In genomic region chr8:11898814-11899213, GRCm38 (mm10) we compare ENCODE assay signal across 25 mouse cellular contexts. TPM values are rescaled to one million over a fixed set of nuclear protein-coding genes. Genes with fewer than 3 reads are reported as not detected.
A peak's percentile ranks its signal among the peaks of the same experiment; 100 is the strongest.
DNase-seq lines count a peak whose midpoint lies in the region; ATAC-seq lines count a peak whose summit lies in the region.
"Had no signal": no experiment of that assay in that cellular context is flagged by ENCODE, and none has a peak within 500 bp of the region (broad histone marks: within the 10 kb centered on the region; RNA-seq: fewer than 3 reads in every experiment).

No protein-coding gene starts in this region.

- no peak overlapping the region for H3K4me2 ChIP-seq in lung, embryonic 15.5 days
- H3K4me2 ChIP-seq: embryonic facial prominence, embryonic 12.5 days; forebrain, embryonic 13.5 days had no signal

- H3K4me1 ChIP-seq in heart, embryonic 10.5 days: no peaks in the 10 kb centered on the region
- 0 out of 2 replicates have a peak, but pooled peaks cover 5% of the 10 kb centered on the region for H3K4me1 ChIP-seq in lung, embryonic 15.5 days
- H3K4me1 ChIP-seq: embryonic facial prominence, embryonic 12.5 days had no signal

- H3K36me3 ChIP-seq in heart, embryonic 10.5 days: no peaks in the 10 kb centered on the region
- H3K36me3 ChIP-seq in lung, embryonic 15.5 days: no peaks in the 10 kb centered on the region
- H3K36me3 ChIP-seq: embryonic facial prominence, embryonic 10.5 days; embryonic facial prominence, embryonic 12.5 days; G1E had no signal

- no peak overlapping the region for H3K4me3 ChIP-seq in heart, embryonic 10.5 days
- H3K4me3 ChIP-seq in lung, embryonic 15.5 days: no peak overlapping the region
- H3K4me3 ChIP-seq: embryonic facial prominence, embryonic 10.5 days; embryonic facial prominence, embryonic 12.5 days; forebrain, embryonic 13.5 days had no signal

- ATAC-seq in lung, embryonic 15.5 days (ENCODE audit: borderline replicate concordance, extremely low read depth, low FRiP score, low TSS enrichment): no peak
- ATAC-seq: activated CD4-positive, CD25-positive, alpha-beta regulatory T cell, adult 4 months; CD4-positive, CD25-positive, alpha-beta regulatory T cell, adult 4 months; forebrain, embryonic 13.5 days; Patski had no signal

- DNase-seq in heart, adult 11 months: peak; percentile 18
- no peak for DNase-seq in heart, embryonic 10.5 days (ENCODE audit: low spot score)
- DNase-seq in lung, postnatal 10 days: no peak
- DNase-seq in lung, postnatal 14 days: peak; percentile 19
- no peak for DNase-seq in lung, postnatal 25 days (ENCODE audit: low spot score)
- peak; percentile 54 for DNase-seq in lung, postnatal 36 days
- DNase-seq: adrenal gland, adult 8-10 months; adrenal gland, postnatal 14 days; adrenal gland, postnatal 36 days; B cell, adult 2 months; cerebellum, adult 11-12 months; cerebellum, adult 2 months; cerebellum, adult 9-10 months; cerebellum, postnatal 10 days; cerebellum, postnatal 25 days had no signal

- 77% methylated on average over 1 of the region's 1 CpGs for WGBS in heart, embryonic 10.5 days
- WGBS in lung, embryonic 15.5 days: 49% methylated on average over 1 of the region's 1 CpGs

- H3K27ac ChIP-seq in heart, embryonic 10.5 days: no peak overlapping the region
- H3K27ac ChIP-seq in lung, embryonic 15.5 days: 0 out of 2 replicates have a peak overlapping the region, but pooled peaks have one; percentile 19
- H3K27ac ChIP-seq: embryonic facial prominence, embryonic 10.5 days; embryonic facial prominence, embryonic 12.5 days; forebrain, embryonic 13.5 days had no signal

- H3K9ac ChIP-seq in lung, embryonic 15.5 days: no peak overlapping the region
- H3K9ac ChIP-seq: embryonic facial prominence, embryonic 12.5 days; forebrain, embryonic 13.5 days had no signal

- no peaks in the 10 kb centered on the region for H3K9me3 ChIP-seq in heart, embryonic 10.5 days
- no peaks in the 10 kb centered on the region for H3K9me3 ChIP-seq in lung, embryonic 15.5 days
- H3K9me3 ChIP-seq: embryonic facial prominence, embryonic 10.5 days; embryonic facial prominence, embryonic 12.5 days; forebrain, embryonic 13.5 days; G1E had no signal

- peaks cover 27% of the 10 kb centered on the region; the same call in 1 of the 2 replicates for H3K27me3 ChIP-seq in heart, embryonic 10.5 days (ENCODE audit: insufficient read depth, poor library complexity, severe bottlenecking)
- no peaks in the 10 kb centered on the region for H3K27me3 ChIP-seq in lung, embryonic 15.5 days
- H3K27me3 ChIP-seq: embryonic facial prominence, embryonic 12.5 days had no signal

RNA-seq across cellular contexts. Expression of gene Tex29, which starts 58.5 kb away (rescaled TPM):
- not detected in 2 replicates for polyA plus RNA-seq in heart, embryonic 10.5 days (2016; fragmentation: Nextera tagmentation; extraction: Ambion mirVana)
- polyA plus RNA-seq in lung, embryonic 15.5 days (2015; fragmentation: Nextera tagmentation; extraction: Ambion mirVana): not detected in 2 replicates
- polyA plus RNA-seq: activated CD4-positive, CD25-positive, alpha-beta regulatory T cell, adult 4 months; CD4-positive, CD25-positive, alpha-beta regulatory T cell, adult 4 months; cerebellum, adult 2 months; cortical plate, adult 2 months; embryonic facial prominence, embryonic 10.5 days; embryonic facial prominence, embryonic 14.5 days; Patski had no signal

Comparison
In these comparisons a context has a peak if more than half of its experiments do, and no peak if none do; other contexts are left out.
1. DNase-seq: peak in heart, adult 11 months (single experiment), lung, postnatal 14 days (single experiment) and lung, postnatal 36 days (single experiment); none in heart, embryonic 10.5 days (single experiment), lung, postnatal 10 days (single experiment) and lung, postnatal 25 days (single experiment).